Mouse (Mus musculus): ENCODE results near the gene Slc25a13.
A peak's percentile ranks its signal among the peaks of the same experiment; 100 is the strongest.

Gene Slc25a13

DNA sequence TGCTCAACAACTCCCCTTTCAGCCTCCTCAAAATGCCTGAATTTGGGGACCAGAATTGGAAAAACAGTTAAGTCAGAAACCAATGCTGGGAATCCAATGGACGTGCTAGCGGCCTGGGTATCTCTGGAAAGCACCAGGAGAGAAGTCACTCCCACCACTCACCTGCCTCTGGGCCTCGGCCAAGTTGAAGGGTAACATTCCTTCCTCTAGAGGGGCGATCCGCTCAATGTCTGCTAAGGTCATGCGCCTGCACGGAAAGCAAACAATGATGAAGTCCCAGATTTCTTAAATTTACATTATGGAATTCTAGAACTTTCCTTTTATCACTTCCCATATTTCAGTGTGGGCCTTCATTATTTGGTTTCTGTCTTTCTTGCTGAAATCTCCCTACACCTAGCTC is 103.2 kb downstream of the Slc25a13 start:
- no peak for DNase-seq (ENCODE audit: low spot score in 2 of 2)

DNA sequence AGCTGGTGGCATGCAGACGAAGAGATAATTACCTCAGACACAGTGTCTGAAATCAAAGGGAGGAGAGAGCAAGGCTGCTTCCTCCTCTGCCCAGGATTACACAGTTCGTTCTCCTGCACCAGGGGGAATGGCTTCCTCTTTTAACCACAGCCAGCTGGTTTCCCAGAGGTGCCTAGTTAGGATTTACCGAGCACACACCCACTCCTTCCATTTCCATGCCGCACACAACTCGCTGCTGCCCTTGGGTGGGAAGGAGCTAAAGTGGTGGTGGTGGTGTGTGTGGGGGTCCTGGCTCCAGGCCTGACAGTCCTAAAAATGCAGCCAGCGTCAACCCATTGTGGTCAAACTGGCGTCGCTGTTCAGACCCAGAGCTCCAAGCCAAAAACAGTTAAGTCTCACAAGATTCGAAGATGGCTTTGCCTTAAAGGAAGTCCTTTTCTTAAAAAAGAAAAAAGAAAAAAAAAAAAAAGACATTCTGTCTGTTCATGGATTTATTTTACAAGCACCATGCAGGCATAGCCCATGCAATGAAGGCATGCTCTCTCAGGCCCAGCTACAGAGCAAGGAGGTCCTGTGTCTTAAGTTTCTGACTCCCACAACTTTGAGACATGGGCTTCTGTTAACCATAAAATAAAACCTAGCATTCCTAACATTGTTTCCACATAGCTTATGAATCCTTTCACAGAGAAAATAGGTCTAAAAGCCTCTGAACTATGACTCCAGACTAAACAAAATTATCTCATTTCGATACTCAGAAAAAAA is 104.0 kb downstream of the Slc25a13 start:
- DNase-seq (ENCODE audit: low spot score in 2 of 2) = peak in 1 of 2 experiments; percentile 30

DNA sequence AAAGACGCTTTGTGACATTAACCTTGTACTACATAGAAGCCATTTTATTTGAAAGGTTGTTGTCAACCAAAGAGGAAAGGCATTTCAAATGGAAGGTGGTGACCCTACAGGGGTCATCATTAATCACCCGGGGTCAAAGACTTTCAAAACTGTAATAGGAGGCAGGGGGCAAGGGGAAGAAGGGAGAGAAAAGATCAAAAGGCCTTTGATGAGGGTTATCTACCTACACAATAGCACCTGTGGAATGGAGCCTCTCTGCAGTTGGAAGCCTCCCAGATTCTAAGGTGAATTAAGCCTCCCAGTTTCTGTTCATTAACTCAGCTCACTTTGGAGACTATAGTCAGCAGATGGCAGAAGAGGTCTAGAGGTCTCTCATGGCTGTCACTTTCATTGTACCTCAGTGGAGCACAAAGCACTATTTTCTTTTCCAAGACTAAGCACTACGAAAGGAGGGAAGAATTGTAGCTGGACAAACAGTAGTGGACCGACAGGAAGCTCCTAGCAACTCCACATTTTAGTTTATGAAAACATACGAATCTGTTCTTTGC is 109.5 kb downstream of the Slc25a13 start:
- no peak for DNase-seq (ENCODE audit: low spot score in 2 of 2)

DNA sequence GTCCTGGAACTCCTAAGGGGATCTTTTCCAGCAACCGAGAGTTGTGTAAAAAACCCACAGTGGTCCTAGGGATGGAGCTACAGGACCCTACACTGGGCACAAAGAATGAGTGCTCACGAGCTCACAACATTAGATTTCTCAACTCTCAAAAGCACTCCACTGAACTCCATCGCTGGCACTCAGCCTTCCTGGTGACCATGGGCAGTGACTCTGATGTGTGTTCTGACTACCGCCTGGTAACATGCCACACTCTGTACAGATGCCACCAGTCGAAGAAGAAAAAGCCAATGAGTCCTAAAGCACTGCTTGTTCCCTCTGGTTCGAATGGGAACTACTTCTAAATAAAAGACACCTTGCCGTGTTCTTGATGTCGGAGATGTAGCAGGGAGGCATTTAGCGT is 111.4 kb downstream of the Slc25a13 start:
- no peak for DNase-seq (ENCODE audit: low spot score in 2 of 2)

DNA sequence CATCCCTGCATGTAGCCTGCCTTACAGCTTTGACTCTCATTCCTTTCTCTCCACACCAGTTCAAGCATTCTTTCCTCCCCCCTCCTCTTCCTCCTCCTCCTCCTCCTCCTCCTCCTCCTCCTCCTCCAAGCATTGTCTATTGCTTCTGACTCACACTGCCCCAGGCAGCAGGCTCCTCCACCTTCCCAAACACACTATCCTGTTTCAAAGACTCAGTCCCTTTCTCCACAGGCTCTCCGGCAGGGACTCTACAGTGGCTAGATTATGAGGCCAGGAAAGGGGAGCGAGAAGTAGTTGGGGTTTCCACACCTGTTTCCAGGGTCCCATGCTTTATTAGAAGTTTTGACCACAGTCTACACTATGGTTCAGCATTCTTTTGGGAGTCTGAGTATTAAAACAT is 113.5 kb downstream of the Slc25a13 start:
- DNase-seq (ENCODE audit: low spot score in 2 of 2) = no peak

DNA sequence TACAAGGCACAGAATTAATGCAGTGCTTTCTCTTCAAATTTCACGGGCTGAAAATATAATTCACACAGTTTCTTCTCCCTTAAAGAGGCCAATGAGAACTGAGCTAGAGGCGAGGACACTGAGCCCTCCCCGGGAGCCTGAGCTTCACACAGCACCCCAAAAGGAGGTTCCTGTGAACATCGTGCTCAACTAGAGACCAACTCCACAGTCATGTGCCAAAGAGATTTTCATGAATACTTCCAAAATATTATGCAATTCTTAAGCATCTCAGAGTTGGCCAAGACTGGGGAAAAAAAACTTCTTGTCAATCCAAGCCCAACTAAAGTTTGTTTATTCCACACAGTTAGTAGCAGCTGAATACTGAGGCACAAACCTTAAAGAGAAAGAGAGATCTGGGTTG is 115.4 kb downstream of the Slc25a13 start:
- no peak for DNase-seq (ENCODE audit: low spot score in 2 of 2)

DNA sequence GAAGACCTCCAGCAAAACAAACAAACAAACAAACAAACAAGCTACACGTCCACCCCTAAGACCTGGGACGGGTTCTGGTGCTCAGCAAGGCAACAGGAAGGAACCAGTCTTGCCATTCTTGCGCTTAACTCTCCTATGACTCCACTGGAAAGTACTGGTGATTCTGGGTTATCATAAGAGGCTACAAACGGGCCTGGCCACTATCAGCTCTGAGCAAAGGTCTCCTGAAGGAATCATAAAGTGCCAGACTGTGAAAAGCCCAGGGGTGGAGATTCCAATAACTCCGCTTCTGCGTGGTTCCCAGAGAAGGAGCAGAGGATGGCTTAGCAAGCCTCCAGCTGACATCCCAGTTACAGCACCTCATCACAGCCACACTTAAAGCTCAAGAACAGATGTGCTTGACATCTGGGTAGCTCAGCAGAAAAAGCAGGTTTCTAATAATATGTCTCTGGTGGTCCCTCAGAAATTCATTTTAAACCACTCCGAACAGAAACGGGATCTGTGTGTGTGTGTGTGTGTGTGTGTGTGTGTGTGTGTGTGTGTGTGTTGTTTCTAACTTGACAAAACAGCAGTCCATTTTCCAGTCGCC is 116.0 kb downstream of the Slc25a13 start:
- DNase-seq (ENCODE audit: low spot score in 2 of 2) = no peak

DNA sequence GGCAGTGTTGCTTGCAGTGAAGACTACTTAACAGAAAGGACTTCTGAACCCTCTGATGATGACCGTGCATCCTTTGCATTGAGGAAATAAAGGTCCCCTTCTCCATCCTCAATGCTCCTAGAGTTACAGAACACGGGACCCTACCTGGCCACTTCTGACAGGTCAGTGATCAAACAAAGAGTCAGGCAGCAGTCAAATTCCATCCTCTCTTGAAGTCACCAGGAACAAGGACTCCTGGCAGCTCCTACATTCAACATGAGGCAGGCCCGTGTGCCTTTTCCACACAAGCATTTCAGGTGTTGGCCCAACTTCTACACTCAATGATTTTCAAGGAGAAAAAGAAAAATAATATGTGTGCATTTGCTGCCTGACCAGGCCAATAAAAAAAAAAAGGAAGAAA is 123.0 kb downstream of the Slc25a13 start:
- no peak for DNase-seq (ENCODE audit: low spot score in 2 of 2)

DNA sequence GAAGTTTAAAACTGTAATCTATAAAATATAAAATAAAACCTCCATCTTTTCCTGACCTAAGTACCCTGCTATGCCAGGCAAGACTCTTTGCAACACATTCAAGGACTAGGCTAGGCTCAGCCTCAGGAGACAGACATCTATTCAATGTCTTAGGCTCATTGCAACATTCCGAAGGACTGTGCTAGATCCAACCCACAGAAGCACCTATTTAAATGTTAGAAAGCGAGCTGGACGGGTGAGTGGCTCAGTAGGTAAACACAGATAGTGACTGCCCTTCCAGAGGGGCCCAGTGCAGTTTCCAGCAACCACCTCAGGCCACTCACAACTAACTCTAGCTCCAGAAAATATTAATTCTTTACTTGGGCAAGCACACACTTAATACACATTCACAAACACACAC is 123.5 kb downstream of the Slc25a13 start:
- no peak for DNase-seq (ENCODE audit: low spot score in 2 of 2)

DNA sequence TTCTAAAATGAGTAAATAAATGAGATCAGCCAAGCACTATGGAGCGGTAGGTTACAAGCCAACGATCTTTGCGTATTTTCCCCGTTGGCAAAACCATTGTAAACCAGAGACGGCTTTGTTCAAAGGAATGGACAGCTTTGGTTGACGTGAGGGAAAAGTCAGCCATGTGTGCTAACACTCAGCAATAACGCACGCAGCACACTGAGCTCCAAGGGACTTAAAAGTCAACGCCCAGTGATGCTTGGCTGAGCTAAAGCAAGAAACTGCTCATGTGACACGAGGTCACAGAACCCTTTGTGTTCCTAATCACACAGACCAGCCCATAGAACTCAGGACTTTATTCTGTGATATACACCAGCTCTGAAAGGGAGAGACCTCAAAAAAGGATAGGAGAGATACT is 124.5 kb downstream of the Slc25a13 start:
- DNase-seq (ENCODE audit: low spot score in 2 of 2) = no peak

DNA sequence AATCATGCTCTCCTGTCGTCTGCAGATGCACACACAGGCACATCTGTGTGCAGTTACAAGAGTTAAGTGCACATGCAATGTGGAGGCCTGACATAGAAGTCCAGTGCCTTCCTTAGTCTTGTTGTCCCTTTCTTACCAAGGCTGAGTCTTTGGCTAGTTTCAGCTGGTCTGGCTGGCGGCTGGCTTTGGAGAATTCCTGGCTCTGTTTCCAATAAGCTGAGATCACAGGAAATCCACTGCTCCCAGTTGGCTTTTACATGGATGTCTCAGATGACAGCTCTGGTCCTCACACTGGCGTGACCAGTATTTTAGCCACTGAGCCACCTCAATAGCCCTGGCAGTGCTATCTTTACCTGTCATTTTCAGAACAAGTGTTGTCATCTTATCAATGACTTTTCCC is 126.0 kb downstream of the Slc25a13 start:
- DNase-seq (ENCODE audit: low spot score in 2 of 2) = no peak

DNA sequence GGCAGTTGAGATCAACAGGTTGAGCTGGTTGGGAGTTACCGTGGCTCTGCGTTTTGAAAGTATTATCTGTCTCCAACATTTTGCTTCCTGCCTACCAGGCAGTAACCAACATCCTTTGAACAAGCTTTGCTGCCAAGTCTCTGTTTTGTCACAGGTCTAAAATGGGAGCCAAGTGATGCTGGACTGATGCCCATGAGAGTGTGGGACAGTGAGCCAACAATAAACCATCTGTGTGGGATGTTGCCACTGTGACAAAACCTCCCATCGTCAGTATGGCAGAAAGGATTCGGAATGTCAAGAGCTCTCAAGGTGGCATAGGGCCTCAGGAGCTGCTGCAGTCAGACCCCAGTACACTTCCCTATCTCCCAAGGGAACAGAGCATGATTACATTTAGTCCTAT is 128.8 kb downstream of the Slc25a13 start:
- peak; percentile 71 to 78 for DNase-seq (ENCODE audit: low spot score in 2 of 2)

DNA sequence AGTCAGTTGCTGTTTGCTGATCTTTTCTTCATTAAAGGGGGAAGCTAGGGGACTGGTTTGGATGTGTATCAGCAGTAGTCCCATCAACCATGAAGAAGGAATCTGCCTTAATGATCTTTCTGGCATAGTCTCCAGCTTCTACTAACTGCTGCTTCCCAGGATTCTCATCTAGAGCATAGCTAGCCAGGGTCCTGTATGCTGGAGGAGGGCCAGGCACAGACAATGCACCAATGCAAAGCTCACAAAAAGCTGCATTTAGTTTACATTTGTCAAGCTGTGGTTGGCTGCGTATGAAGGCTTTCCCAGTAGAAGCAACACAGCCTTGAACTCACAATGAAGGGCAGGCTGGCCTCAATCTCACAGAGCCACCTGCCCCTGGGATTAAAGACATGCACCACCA is 136.5 kb downstream of the Slc25a13 start:
- no peak for DNase-seq (ENCODE audit: low spot score in 2 of 2)

DNA sequence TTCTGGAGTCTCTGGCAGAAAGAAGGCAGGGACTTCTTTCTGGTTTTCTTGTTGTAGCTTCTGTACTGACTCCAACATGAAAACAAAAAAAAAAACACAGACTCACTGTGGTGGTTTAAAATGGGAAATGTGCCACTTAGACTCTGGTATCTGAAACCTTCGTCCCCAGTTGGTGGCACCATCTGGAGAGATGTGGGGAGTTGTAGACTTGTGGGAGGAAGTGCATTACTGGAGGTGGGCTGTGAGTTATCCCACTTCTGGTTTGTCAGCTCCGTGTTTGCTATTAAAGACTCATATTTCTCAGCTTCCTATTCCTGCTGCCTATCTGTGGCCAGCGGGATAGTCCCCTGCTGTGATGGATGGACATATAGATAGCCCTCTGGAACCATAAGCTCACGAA is 139.7 kb downstream of the Slc25a13 start:
- DNase-seq (ENCODE audit: low spot score in 2 of 2) = no peak

DNA sequence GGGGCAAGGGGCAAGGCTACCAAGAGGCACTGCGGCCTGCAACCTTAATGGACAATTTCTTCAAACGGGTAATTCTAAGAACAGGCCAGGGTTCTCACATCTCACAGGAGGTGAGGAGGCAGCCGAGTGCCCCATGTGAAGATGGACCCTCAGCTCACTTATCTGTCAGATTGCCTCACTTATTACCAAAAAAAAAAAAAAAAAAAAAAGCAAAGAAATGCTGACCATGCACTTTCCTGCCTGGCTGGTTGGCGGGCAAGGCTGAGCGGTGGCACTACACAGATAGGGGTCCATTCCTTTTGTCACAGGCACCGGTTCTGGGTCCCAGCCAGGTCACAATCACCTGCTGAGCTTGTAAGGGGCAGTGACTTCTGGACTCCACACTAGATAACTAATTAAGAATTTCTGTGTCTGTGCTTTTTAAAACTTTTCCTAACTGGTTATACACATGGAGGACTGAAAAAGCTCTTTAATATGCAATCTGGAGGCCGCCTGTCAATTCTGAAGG is 141.0 kb downstream of the Slc25a13 start:
- no peak for DNase-seq (ENCODE audit: low spot score in 2 of 2)

DNA sequence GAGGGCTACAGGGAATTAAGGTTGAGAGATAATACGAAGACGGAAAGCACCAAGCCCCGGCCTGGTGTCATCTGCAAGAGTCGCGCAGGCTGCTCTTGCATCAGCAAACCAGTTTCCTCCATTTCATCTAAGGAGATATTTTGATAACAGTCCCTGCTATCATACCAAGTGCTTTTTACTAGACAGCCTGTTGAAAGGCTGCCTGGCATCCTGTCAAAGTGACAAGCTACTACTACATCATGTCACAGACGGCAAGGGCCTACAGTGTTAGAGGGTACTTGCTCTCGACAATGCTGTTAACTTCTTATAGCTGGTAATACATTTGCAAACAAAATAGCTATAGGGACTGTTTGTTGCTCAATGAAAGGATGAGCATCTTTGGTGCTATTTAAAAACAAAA is 145.9 kb downstream of the Slc25a13 start:
- DNase-seq (ENCODE audit: low spot score in 2 of 2) = no peak

DNA sequence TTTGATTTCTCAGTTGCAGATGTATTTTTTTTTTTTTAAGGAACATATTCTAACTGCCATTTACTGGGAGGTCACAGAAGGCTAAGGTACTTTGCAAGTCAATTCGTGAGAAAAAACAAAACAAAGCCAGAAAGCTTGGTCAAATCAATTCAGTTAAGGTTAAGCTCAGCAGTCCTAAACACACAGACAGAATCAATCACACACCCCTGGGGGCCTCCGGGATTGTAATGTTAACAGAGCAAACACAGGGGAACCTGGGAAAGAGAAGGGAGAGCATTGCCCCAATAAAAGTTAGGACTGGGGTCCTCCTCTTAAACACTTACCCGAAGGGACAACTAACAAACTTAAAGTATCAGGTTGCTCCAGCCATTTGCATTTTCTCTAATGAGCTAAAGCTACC is 147.0 kb downstream of the Slc25a13 start:
- no peak for DNase-seq (ENCODE audit: low spot score in 2 of 2)

DNA sequence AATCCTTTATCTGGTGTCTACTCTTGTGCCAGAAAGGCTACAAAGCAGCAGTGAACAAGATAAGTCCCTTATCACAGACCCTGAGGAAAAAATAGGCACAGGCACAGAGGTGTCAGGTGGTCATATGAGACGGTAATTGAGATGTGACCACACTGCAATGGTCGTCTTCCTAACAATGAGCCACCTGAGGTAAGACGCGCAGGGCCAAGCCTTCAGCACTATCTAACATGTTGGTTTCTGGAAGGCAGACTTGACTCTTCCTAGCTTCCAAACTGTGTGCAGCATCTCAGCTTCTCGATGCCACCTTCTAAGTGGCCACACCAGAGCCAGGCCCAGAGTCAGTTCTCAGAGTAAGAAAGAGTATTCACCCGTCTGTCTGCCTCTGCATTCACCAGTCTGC is 149.8 kb downstream of the Slc25a13 start:
- DNase-seq (ENCODE audit: low spot score in 2 of 2) = no peak

DNA sequence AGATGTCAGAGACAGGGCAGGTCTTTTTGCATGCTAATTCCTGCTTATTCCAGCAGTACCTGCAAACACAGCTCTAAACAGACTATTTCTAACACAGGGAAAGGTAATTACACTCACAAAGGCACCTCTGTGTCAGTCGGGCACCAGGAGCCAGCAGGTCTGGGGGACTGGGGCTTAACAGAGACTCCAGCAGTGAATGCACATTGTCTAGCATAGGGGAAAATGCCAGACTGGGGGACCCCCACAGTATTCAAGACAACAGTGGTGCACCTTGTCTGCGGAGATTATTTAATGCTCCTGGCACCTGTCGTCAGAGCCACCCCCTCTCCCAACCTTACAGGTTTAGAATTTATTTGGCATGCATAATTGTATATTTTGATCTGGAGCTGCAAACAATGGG is 158.4 kb downstream of the Slc25a13 start:
- no peak for DNase-seq (ENCODE audit: low spot score in 2 of 2)

DNA sequence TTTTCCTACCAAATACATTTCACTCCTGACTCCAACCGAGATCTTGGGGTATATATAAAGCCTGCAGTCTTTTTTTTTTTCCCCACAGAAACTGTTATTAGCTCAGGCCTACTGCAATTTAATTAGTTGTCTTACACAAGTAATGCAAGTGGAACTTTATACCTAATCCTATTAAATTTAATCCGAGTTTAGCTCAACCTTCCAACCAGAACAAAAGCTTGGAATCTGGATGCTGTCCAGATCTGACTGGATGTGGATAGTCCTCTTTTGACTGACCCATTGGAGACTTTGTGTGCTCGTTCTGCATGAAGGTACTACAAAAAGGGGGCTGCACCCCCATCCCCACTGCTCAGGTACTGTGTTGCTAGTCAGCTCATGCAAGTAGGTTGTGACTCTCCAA is 163.0 kb downstream of the Slc25a13 start:
- no peak for DNase-seq (ENCODE audit: low spot score in 2 of 2)

DNA sequence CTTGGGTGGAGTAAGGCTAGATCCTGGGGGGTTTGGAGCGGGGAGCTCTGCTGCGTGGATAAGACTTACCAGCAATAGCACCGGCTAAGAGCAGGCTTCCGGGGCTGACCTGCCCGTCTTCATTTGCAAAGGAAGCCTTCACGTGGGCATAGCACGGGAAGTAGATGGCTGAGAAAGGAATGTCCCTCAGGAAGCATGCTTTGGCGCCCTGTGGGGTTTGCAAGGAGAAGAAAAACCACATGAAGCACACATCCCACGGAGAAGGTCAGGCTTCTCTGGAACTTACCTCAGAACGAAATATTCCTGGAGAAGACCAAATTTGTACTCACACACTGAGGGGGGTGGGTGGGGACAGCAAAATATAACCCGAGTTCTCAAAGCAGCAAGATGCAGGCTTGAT is 164.3 kb downstream of the Slc25a13 start:
- DNase-seq (ENCODE audit: low spot score in 2 of 2) = no peak

DNA sequence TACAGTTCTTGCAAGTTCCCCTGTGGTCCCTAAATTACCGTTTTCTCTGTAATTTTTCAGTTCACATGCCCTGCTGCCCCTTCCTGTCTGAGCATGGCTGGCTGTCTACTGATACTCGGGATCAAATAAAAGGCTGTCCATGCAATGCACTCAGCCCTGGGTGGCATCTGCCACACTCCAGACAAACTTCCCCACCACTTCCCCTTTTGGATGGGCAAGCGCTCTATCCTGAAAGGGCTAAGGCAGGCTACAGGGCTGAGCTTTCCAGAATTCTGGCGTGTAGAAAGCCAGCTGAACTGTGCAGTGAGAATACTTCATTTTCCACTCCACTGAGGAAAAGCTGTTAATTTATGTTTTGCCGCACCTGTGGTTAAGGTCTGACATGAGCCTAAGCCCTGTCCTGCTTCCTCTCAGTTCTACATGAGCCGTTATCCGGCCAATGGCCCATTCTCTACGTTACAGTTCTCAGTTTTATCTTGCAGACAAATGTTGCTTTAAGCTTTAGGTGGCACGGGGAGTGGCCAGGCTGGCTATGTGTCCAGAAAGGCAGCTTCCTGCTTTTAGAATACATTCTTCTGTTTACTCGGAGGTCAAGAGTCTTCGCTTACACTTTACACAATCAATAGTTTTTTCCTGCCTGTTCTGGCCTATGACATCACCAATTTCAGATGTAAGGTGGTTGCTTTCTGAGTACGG is 170.1 kb downstream of the Slc25a13 start:
- no peak for DNase-seq (ENCODE audit: low spot score in 2 of 2)
